Mouse (Mus musculus) midbrain, embryonic 11.5 days (tissue): ENCODE measurements at regions not wholly inside any gene's neighbourhood (a gene's known extent, or its start where the extent isn't known, plus 50 kb on each side); places are given as distances from the start of the nearest gene placed in this dataset.

Source experiments
- ATAC-seq: fragments of 200-750 bp; cut with Nextera tagmentation; 2 replicates; pipeline ENCODE4 v1.8.0; 2017; ENCODE audit warnings: moderate TSS enrichment, moderate library complexity; ENCODE audit not compliant: low FRiP score
- DNase-seq: peaks from one replicate; pipeline ENCODE4 v3.0.0; 2015; ENCODE audit warnings: low spot score; ENCODE audit errors: missing footprints
- H3K27ac ChIP-seq: fragments of 300-500 bp; sonication (generic); 2 replicates; pipeline ENCODE4 v1.5.1; 2014; ENCODE audit warnings: low read depth, low read length
- H3K27me3 ChIP-seq: fragments of 300-500 bp; sonication (generic); 2 replicates; pipeline ENCODE4 v1.6.1; 2014; ENCODE audit warnings: mild to moderate bottlenecking, low read length, moderate library complexity, mixed read lengths; ENCODE audit not compliant: control insufficient read depth, insufficient read depth
- H3K36me3 ChIP-seq: fragments of 300-500 bp; sonication (generic); 2 replicates; pipeline ENCODE4 v1.6.1; 2014; ENCODE audit warnings: mild to moderate bottlenecking, low read length, moderate library complexity, mixed read lengths; ENCODE audit not compliant: control insufficient read depth, insufficient read depth
- H3K4me1 ChIP-seq: fragments of 300-500 bp; sonication (generic); 2 replicates; pipeline ENCODE4 v1.6.1; 2014; ENCODE audit warnings: low read length; ENCODE audit not compliant: control insufficient read depth, insufficient read depth
- H3K4me2 ChIP-seq: fragments of 300-500 bp; sonication (generic); 2 replicates; pipeline ENCODE4 v1.6.1; 2014; ENCODE audit warnings: mild to moderate bottlenecking, moderate library complexity
- H3K4me3 ChIP-seq: fragments of 300-500 bp; sonication (generic); 2 replicates; pipeline ENCODE4 v1.5.1; 2014; ENCODE audit warnings: low read depth, low read length
- H3K9ac ChIP-seq: fragments of 300-500 bp; sonication (generic); 2 replicates; pipeline ENCODE4 v1.6.1; 2014; ENCODE audit warnings: low read length
- H3K9me3 ChIP-seq: fragments of 300-500 bp; sonication (generic); 2 replicates; pipeline ENCODE4 v1.6.1; 2016; ENCODE audit warnings: low read length; ENCODE audit not compliant: control insufficient read depth
- WGBS: fragments of 180-500 bp; shearing (Covaris S2); extraction: QIAGEN DNeasy Blood & Tissue Kit; methylation state at CpG from one replicate; pipeline ENCODE4 v1.1.7; 2014; 5-methylcytosine and 5-hydroxymethylcytosine counted together

GRCm38 (mm10) chr17:15167927-15168326 lies 126.6 kb upstream of the Gm3448 start:
- H3K4me1 ChIP-seq: no peaks in the 10 kb centered on the region
- no peaks in the 10 kb centered on the region for H3K36me3 ChIP-seq
- WGBS: 89% methylated on average over 3 of the region's 3 CpGs
- H3K4me3 ChIP-seq: no peak overlapping the region
- H3K27me3 ChIP-seq: no peaks in the 10 kb centered on the region
- H3K9ac ChIP-seq: no peak overlapping the region
- H3K4me2 ChIP-seq: no peak overlapping the region
- H3K27ac ChIP-seq: no peak overlapping the region
- ATAC-seq (no peak), DNase-seq (no peak)
- H3K9me3 ChIP-seq: no peaks in the 10 kb centered on the region

DNA sequence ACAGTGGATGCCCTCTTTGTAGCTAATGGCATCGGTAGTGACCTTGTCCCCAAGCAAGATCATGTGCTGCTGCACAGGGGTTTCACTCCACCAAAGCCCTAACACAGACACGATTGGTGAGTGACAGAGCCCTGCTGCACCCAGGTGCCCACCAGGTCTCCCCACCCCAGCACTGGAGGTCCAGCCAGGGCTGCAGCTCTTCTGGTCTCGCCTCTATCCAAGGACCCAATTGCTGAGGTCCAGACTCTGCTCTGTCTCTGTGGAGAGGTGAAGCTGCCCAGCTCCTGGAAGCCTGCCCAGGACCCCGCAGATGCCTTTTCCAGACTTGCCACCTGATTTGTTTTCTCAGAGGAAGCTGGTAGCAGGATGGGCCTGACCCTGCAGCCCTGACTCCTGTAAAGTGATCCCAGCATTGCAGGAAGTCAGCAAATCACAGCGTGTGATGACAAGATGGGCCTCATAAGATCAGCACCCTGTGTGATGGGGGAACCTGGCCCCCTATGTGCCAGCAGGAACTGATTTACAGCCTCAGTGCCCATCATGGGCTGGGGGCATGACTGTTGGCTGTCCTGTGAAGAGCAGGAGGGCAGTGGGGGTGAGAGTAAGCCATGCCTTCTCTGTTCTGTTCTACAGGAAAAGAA lies 116.5 kb upstream of the Gm3448 start:
- H3K36me3 ChIP-seq: no peaks in the 10 kb centered on the region
- ATAC-seq (no peak), DNase-seq (no peak)
- H3K9me3 ChIP-seq: no peaks in the 10 kb centered on the region
- no peak overlapping the region for H3K4me2 ChIP-seq
- H3K4me3 ChIP-seq: no peak overlapping the region
- no peak overlapping the region for H3K27ac ChIP-seq
- no peaks in the 10 kb centered on the region for H3K4me1 ChIP-seq
- 83% methylated on average over 5 of the region's 5 CpGs for WGBS
- H3K27me3 ChIP-seq: no peaks in the 10 kb centered on the region
- H3K9ac ChIP-seq: no peak overlapping the region

GRCm38 (mm10) chr17:15152996-15153735 lies 111.8 kb upstream of the Gm3448 start:
- H3K4me2 ChIP-seq: no peak overlapping the region
- H3K9me3 ChIP-seq: no peaks in the 10 kb centered on the region
- DNase-seq: no peak
- no peak overlapping the region for H3K4me3 ChIP-seq
- ATAC-seq: no peak
- no peak overlapping the region for H3K27ac ChIP-seq
- 87% methylated on average over 7 of the region's 7 CpGs for WGBS
- H3K36me3 ChIP-seq: no peaks in the 10 kb centered on the region
- no peaks in the 10 kb centered on the region for H3K4me1 ChIP-seq
- no peaks in the 10 kb centered on the region for H3K27me3 ChIP-seq
- no peak overlapping the region for H3K9ac ChIP-seq

GRCm38 (mm10) chr17:15152477-15152876 lies 111.1 kb upstream of the Gm3448 start:
- Histone ChIP-seq H3K4me3 (no peak overlapping the region), H3K27ac (no peak overlapping the region), H3K4me2 (no peak overlapping the region), H3K36me3 (no peaks in the 10 kb centered on the region), H3K9me3 (no peaks in the 10 kb centered on the region), H3K9ac (no peak overlapping the region), H3K4me1 (no peaks in the 10 kb centered on the region), H3K27me3 (no peaks in the 10 kb centered on the region)
- ATAC-seq (no peak), DNase-seq (no peak)
- 76% methylated on average over 7 of the region's 7 CpGs for WGBS

- H3K4me2 ChIP-seq: no peak overlapping the region
- ATAC-seq: no peak
- no peak overlapping the region for H3K4me3 ChIP-seq
- no peaks in the 10 kb centered on the region for H3K27me3 ChIP-seq
- 83% methylated on average over 3 of the region's 3 CpGs for WGBS
- H3K9me3 ChIP-seq: no peaks in the 10 kb centered on the region
- H3K36me3 ChIP-seq: no peaks in the 10 kb centered on the region
- H3K27ac ChIP-seq: no peak overlapping the region
- no peak for DNase-seq
- H3K9ac ChIP-seq: no peak overlapping the region
- no peaks in the 10 kb centered on the region for H3K4me1 ChIP-seq
These were observed 110.4 kb upstream of the Gm3448 start for GRCm38 (mm10) chr17:15151695-15152094.

DNA sequence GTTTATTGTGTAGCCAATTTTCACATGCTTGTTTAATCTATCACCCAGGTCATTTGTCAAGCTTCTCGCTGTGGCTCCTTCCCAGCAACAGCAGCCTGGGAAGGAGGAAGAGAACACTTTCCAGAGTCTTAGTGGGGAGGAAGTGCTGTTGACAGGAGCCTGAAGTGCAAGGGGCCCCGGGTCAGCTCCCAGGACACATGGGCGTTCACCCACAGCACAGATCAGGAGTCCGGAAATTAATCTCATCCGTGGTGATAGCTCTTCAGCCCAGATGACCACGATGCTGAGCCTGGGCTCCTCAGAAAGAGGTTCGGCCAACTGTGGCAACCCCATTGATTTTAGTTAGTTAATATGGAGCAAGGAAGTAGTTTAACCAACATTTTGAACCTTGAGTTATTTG lies 105.3 kb upstream of the Gm3448 start:
- Histone ChIP-seq H3K9me3 (no peaks in the 10 kb centered on the region), H3K27ac (no peak overlapping the region), H3K4me2 (no peak overlapping the region), H3K4me1 (no peaks in the 10 kb centered on the region), H3K4me3 (no peak overlapping the region), H3K27me3 (no peaks in the 10 kb centered on the region), H3K36me3 (no peaks in the 10 kb centered on the region), H3K9ac (no peak overlapping the region)
- ATAC-seq (no peak), DNase-seq (no peak)
- WGBS: 80% methylated on average over 7 of the region's 7 CpGs

- H3K27me3 ChIP-seq: no peaks in the 10 kb centered on the region
- H3K9ac ChIP-seq: no peak overlapping the region
- ATAC-seq (no peak), DNase-seq (no peak)
- no peak overlapping the region for H3K27ac ChIP-seq
- no peak overlapping the region for H3K4me2 ChIP-seq
- no peak overlapping the region for H3K4me3 ChIP-seq
- H3K36me3 ChIP-seq: no peaks in the 10 kb centered on the region
- no peaks in the 10 kb centered on the region for H3K4me1 ChIP-seq
- 84% methylated on average over 14 of the region's 14 CpGs for WGBS
- H3K9me3 ChIP-seq: no peaks in the 10 kb centered on the region
These were observed 104.0 kb upstream of the Gm3448 start for GRCm38 (mm10) chr17:15145191-15145968.

DNA sequence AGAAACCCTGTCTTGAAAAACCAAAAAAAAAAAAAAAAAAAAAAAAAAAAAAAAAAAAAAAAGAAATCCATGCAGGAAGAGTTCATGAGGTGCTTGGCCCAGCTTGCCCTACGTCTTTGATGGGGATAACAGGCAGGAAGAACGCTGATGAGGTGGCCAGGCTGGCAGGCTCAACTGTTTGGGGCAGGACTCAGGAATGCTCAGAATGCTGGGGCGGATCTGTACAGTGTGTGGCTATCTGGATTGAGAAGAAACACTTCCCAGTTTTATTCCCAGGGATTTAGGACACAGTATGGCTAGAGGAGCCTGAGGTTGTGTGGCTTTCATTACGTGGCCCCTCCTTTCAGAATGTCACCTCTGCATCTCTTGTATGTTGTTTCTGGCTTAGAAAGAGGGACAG lies 99.1 kb upstream of the Gm3448 start:
- Histone ChIP-seq H3K27ac (no peak overlapping the region), H3K9me3 (no peaks in the 10 kb centered on the region), H3K27me3 (no peaks in the 10 kb centered on the region), H3K4me1 (no peaks in the 10 kb centered on the region), H3K4me2 (no peak overlapping the region), H3K9ac (no peak overlapping the region), H3K36me3 (no peaks in the 10 kb centered on the region), H3K4me3 (no peak overlapping the region)
- ATAC-seq: no peak
- no peak for DNase-seq
- 82% methylated on average over 4 of the region's 4 CpGs for WGBS
